Mouse (Mus musculus) kidney, adult 8-10 months (tissue): Measurements from ENCODE around the gene Neurl2.
"Not testable (repeated sequence)": the region's sequence is repeated elsewhere in the genome, so short reads cannot be mapped to it uniquely, and the experiment has no call there.

Experiments
- DNase-seq, 2 experiments: peaks; one replicate each; pipeline ENCODE4 v3.0.0; 2022

Gene Neurl2

GRCm38 (mm10) chr2:164857842-164858553, 24.7 kb upstream of the Neurl2 start:
- no peak for DNase-seq

GRCm38 (mm10) chr2:164857101-164857821, 24.0 kb upstream of the Neurl2 start, which contains the start of gene Pltp:
Gene Pltp (minus strand): TSS chr2:164857711.
- no peak for DNase-seq

GRCm38 (mm10) chr2:164856309-164857100, 23.2 kb upstream of the Neurl2 start:
- DNase-seq, result no peak

- not testable (repeated sequence) for DNase-seq
These were observed 22.3 kb upstream of the Neurl2 start for GRCm38 (mm10) chr2:164855572-164855971.

GRCm38 (mm10) chr2:164850061-164850460, 16.8 kb upstream of the Neurl2 start:
- no peak for DNase-seq

- no peak for DNase-seq
These were observed 12.5 kb upstream of the Neurl2 start for GRCm38 (mm10) chr2:164845782-164846181.

GRCm38 (mm10) chr2:164835164-164835563, 1.9 kb upstream of the Neurl2 start:
- DNase-seq, result no peak

GRCm38 (mm10) chr2:164834531-164834930, 1.3 kb upstream of the Neurl2 start:
- DNase-seq, result peak in 1 of 2 experiments; percentile 42

GRCm38 (mm10) chr2:164832748-164833301, 431 bp downstream of the Neurl2 start, which contains the start of gene Ctsa:
Gene Ctsa (plus strand): TSS chr2:164832873.
- DNase-seq, result peak; percentile 67 to 77

- no peak for DNase-seq
These were observed 1.1 kb downstream of the Neurl2 start for GRCm38 (mm10) chr2:164832032-164832747.

- DNase-seq, result peak; percentile 16 to 41
These were observed 2.2 kb downstream of the Neurl2 start for GRCm38 (mm10) chr2:164831029-164831428.

- no peak for DNase-seq
These were observed 4.2 kb downstream of the Neurl2 start for GRCm38 (mm10) chr2:164829090-164829489.

GRCm38 (mm10) chr2:164828437-164828836, 4.8 kb downstream of the Neurl2 start, which contains the start of gene Spata25:
Gene Spata25 (minus strand): TSS chr2:164828537.
- DNase-seq, result no peak

GRCm38 (mm10) chr2:164827146-164827850, 6.0 kb downstream of the Neurl2 start:
- no peak for DNase-seq

- no peak for DNase-seq
These were observed 7.7 kb downstream of the Neurl2 start for GRCm38 (mm10) chr2:164825521-164825920.

- no peak for DNase-seq
These were observed 9.3 kb downstream of the Neurl2 start for GRCm38 (mm10) chr2:164823969-164824368.

GRCm38 (mm10) chr2:164823181-164823585, 10.1 kb downstream of the Neurl2 start:
- DNase-seq, result no peak

GRCm38 (mm10) chr2:164822636-164823165, 10.6 kb downstream of the Neurl2 start, which contains the start of gene Zswim1:
Gene Zswim1 (plus strand): TSS chr2:164822686.
- DNase-seq, result peak; percentile 99 to 100

GRCm38 (mm10) chr2:164821060-164821459, 12.2 kb downstream of the Neurl2 start:
- no peak for DNase-seq

- DNase-seq, result no peak
These were observed 15.6 kb downstream of the Neurl2 start for GRCm38 (mm10) chr2:164817703-164818102.

GRCm38 (mm10) chr2:164817206-164817605, 16.1 kb downstream of the Neurl2 start:
- no peak for DNase-seq
